Mouse (Mus musculus) lung, postnatal 0 days (tissue): ENCODE measurements at regions not wholly inside any gene's neighbourhood (a gene's known extent, or its start where the extent isn't known, plus 50 kb on each side); places are given as distances from the start of the nearest gene placed in this dataset.

ENCODE experiments used
- CTCF ChIP-seq: IDR thresholded peaks from 2 replicates; pipeline ENCODE4 v1.5.1; 2016; ENCODE audit warnings: antibody characterized with exemption, mild to moderate bottlenecking
- EP300 ChIP-seq: IDR thresholded peaks from 2 replicates; pipeline ENCODE4 v1.6.1; 2016; ENCODE audit warnings: antibody characterized with exemption, mild to moderate bottlenecking, control low read depth

DNA sequence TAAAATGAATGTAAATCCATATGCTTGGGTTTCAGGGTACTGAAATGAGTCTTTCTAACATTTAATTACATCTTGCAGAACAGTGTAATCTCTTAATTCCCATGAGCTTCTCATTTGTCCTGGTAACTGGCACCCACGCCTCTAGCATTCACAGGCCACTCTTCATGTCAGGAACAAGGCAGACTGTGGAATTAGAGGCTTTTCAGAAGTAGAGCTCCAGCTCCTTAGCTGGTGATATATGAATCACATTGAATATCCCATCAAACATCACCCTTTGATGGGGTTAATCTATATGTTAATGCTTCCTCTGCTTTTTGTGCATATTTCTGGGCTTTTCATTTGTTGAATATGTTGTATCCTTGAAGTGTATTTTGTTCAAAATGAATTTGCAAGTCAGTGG, 329.7 kb downstream of the Pcdh10 start:
- TF ChIP-seq CTCF, result no peak
- TF ChIP-seq EP300, result no peak
